Mouse (Mus musculus): Measurements from ENCODE around the gene Eif4enif1.
A peak's percentile ranks its signal among the peaks of the same experiment; 100 is the strongest.

Eif4enif1 gene

DNA sequence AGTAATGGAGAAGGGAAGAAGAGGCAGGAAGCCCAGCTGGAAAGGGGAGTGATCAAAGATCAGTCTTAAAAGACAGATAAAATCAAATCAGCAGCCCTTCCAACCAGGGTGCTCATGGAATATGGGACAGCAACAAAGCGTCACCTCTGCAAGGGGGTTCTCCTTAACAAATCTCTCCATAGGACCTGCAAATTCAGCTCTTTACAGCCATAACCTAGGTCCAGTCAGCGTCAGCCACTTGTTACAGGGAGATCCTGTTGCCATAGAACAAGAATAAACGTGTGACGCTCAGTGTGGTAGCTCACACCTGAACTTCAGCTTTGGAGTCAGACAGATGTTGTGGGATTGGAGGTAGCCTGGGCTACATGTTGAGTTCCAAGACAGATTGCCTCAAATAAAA lies 67.0 kb downstream of the Eif4enif1 start:
- DNase-seq: no peak

DNA sequence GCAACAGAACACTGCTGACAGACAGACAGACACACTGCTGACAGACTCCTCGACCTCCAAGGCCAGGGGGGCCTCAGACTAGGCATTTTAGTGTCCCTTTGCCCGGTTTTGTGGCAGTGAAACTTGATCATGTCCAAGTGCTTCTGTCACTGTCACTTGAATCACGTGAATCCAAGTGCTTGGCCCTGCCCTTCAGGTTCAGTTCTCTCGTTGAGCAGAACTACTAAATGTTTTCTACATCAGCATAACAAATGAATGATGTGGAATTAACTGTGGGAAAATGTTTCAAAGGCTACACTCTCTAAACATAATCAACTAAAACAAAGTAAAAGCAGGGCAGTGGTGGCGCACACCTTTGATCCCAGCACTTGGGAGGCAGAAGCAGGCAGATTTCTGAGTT lies 76.2 kb downstream of the Eif4enif1 start:
- no peak for DNase-seq

DNA sequence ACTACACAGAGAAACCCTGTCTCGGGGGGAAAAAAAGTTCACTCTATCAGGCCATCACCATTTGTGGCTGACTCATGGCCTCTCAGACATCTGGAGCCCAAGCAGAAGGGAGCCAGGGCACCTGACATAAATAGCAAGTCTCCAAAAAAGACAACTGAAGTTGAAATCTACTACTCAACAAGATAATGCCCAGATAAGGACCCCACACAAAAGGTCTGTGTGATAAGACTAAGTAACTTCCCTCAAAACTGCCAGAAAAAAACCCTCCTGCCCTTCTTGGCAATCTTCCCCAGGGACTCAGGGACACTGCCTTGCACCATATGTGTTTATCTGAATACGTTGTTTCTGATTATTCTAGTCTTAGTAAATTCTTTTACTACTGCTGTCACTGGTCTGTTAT lies 77.5 kb downstream of the Eif4enif1 start:
- no peak for DNase-seq

DNA sequence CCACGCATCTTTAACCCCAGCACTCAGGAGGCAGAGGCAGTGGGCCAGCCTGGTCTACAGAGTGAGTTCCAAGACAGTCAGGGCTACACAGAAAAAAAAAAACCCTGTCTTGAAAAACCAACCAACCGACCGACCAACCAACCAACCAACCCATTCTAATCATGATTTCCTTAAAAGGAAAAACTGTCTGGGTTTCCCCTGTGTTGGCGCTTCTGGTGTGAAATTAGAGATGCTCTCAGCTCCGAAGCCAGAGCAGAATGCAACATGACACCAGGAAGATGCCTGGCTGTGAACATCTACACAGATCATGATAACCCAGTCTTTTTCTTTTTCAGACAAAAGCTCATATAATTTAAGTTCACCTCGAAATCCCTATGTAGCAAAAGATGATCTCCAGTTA lies 80.7 kb downstream of the Eif4enif1 start:
- no peak for DNase-seq

DNA sequence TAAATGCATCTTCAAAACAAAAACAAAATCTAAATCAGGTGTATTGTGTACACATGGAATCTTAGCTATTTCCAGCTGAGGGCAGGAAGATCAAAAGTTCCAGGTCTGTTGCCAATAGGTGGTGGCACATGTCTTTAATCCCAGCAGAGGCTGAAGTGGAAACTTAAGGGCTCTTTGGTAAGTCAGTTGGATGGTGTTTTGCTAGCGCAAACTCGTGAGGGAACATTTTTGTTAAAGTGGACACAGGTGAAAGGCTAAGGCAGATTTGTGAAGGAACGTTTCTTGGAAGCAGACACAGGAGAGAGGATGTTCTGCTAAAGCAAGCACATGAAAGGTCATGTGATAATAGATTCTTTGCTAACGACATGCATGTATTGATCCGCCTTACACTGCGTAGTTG lies 81.5 kb downstream of the Eif4enif1 start:
- no peak for DNase-seq

DNA sequence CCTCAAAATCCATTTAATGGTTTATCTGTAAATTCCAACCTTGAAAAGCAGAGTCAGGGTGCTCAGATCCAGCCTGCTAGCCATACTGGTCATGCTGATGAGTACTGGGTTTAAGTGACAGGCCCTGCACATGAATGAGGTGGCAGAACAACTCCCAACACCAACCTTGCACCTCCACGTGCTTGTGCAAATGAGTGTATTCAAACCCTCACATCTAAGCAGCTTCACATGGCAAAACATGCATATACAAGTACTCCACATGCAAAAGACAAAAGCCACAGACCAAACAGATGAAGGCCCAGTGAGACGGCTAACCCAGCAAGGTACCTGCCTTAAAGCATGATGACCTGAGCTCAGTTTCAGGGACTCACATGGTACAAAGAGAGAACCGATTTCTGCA lies 83.7 kb downstream of the Eif4enif1 start:
- DNase-seq: peak in 1 of 2 experiments; percentile 1

DNA sequence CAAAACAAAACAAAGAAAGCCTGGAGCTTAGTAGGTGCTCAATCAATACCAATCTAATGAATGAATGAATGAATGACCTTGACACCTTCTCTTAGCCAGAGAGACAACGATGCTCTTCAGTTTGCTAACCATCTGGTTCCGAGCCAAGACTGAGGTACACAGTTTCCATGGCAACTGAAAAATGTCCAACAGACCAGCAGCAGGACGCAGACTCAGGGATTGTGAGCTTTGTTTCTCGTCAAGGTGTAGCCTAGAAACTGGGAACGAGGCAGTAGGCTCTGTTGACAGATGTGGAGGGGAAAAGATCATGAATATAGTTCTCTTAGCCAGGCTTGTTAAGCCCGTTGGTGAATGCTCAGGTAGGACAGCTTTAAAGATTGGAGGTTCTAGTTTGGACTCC lies 84.9 kb downstream of the Eif4enif1 start:
- DNase-seq: peak in 1 of 2 experiments; percentile 1

DNA sequence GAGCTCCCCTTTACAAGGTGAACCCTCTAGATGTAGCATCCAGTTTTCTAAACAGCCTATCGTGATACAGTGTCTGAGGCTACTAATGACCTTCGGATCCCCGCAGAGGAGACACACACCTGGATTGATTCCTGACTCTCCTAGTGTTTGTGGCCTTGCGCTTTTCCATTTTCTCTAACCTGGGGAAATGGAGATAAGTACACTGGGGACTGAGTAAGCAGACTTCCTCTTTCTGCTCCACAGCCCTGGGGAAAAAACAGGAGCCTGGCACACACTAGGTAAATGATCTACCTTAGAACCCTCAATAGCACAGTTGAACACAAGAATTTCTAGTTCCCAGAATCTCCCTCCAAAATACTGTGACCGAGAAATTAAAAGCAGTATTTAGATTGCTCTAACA lies 85.7 kb downstream of the Eif4enif1 start:
- peak in 1 of 2 experiments; percentile 1 for DNase-seq

DNA sequence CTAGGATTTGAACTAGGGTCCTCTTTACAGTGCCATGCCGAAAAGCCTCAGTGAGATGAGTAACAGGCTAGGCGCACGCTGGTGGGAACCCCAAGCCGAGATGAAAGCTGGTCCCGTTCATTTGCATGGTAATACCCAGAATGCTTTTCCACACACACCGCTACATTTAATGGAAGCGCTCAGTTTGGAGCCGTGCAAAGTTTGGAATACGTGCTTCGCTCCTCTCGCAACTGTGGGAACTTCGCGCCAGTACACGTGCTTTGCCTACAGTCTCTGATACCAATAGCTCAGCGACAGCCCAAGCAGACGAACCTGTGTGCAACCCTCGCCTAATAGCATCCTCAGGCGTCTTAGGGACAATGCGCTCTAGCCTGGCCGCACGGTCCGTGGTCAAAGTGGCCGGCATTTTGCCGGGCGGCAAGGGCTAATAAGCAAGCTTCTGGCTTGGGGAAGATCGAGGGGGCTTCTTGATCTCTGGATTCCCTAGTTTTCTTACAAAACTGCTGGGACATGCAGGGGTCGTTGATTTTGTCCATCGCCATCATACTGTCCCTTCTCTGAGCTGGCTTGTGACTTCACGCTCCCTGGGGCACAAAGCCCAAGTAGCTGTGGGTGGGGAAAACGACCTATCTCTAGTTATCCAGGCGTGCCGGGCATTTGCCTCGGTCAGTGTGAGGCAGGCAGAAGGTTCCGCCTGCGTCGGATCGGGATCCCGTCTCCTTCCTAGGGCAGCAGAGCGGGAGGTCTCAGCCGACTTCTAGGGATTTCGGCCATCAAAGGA lies 86.5 kb downstream of the Eif4enif1 start, which contains the start of gene Patz1:
Gene Patz1 (plus strand): TSS at position 354 of the 781 bp plus-strand sequence.
- DNase-seq: peak; percentile 43 to 53

DNA sequence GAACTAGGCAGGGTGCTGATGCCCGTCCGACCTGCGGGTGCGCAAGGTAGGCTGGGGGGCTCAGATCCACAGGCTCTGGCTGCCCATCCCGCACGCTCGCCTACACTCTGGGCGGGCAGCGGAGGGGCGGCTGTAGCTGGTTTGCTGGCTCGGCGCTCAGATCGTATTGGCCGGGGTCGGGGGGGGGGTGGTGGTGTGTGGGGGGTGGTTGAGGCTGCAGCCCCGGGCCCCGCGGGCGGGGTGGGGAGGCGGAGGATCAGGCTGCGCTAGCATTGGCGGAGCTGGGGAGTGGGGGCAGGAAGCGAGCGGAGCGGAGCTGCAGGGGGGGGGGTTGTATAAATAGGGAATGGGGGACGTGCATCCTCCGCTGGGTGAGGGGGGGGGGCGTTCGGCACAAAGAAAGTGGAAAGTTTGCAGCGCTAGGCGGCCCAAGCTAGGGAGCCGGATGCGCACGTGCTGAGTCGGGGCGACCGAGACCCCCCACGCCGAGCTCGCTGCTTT lies 87.2 kb downstream of the Eif4enif1 start:
- DNase-seq: peak in 1 of 2 experiments; percentile 83

DNA sequence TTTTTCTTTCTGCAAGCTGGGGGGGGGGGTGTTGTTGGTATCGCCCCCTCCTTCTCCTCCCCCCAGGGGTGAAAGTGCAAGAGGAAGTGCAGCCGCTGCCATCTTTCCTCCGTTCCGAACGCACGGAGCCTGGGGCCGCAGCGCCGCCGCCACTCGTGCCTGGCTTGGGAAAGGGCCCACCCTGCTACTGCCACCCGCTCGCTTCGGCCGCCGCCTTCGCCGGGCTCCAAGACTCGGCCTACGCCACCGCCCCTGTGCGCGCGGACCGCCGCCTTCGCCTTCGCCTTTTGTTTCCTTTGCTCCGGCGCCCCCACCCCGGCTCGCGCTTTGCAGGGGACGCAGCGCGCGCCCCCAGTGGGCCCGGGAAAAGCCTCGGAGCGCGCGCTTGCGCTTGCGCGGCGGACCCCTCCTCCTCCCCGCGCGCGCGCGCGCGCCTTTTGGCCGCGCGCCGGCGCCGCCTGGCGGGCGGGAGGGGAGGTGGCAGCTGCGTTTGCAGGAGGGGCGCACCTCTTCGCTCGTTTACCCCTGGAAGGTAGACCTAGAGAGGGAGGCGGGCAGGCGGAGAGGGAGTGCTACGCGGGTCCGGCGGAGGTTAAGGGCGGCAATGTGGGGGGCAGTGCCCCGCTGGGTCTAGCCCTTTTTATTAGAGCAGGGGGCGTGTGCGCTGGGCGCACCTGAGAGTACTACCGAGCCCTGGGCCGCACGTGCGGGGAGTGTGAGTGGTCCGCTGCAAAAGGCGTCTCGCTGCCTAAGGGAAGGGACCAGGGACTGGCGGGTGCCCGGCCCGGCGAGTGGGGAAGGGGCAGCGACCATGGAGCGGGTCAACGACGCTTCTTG lies 87.8 kb downstream of the Eif4enif1 start:
- peak; percentile 90 to 91 for DNase-seq

DNA sequence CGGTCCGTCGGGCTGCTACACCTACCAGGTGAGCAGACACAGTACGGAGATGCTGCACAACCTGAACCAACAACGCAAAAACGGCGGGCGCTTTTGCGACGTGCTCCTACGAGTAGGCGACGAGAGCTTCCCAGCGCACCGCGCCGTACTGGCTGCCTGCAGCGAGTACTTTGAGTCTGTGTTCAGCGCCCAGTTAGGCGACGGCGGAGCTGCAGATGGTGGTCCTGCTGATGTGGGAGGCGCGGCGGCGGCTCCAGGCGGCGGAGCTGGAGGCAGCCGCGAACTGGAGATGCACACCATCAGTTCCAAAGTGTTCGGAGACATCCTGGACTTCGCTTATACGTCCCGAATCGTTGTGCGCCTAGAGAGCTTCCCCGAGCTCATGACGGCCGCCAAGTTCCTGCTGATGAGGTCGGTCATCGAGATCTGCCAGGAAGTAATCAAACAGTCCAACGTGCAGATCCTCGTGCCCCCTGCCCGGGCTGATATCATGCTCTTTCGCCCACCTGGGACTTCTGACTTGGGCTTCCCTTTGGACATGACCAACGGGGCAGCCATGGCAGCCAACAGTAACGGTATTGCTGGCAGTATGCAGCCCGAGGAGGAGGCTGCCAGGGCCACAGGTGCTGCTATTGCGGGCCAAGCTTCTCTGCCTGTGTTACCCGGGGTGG lies 88.6 kb downstream of the Eif4enif1 start:
- peak; percentile 73 to 78 for DNase-seq

DNA sequence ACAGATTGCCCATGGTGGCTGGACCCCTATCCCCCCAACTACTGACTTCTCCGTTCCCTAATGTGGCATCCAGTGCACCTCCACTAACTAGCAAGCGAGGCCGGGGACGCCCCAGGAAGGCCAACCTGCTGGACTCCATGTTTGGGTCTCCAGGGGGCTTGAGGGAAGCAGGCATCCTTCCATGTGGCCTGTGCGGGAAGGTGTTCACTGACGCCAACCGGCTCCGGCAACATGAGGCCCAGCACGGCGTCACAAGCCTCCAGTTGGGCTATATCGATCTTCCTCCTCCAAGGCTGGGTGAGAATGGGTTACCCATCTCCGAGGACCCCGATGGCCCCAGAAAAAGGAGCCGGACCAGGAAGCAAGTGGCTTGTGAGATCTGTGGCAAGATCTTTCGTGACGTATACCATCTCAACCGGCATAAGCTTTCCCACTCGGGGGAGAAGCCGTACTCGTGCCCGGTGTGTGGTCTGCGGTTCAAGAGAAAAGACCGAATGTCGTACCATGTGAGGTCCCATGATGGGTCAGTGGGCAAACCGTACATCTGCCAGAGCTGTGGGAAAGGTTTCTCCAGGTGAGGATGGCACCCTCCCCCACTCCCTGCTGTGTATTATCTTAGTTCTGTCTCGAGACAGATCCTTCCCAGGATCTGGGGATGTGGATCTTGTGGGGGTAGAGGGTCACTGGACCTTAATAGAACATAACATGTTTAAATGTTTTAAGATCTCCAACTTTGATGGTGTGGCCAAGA lies 89.3 kb downstream of the Eif4enif1 start:
- peak; percentile 62 to 63 for DNase-seq

DNA sequence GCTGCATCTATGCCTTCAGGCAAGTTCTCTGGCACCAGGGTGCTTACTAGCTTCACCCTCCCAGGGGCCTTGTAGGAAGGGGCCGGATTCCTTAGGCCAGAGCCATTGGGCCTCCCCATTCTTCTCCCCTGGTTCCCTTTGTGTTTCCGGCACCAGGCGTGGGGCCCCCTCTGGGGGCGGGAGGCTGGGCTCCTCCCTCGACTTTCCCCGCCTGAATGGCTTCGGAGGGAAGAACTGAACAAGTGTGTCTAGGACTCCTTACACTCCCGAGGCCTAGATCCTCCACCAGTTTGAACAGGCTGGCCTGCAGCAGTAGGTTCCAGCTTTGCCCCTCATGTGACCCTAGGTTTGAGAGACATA lies 89.8 kb downstream of the Eif4enif1 start:
- DNase-seq: peak; percentile 81 to 84

DNA sequence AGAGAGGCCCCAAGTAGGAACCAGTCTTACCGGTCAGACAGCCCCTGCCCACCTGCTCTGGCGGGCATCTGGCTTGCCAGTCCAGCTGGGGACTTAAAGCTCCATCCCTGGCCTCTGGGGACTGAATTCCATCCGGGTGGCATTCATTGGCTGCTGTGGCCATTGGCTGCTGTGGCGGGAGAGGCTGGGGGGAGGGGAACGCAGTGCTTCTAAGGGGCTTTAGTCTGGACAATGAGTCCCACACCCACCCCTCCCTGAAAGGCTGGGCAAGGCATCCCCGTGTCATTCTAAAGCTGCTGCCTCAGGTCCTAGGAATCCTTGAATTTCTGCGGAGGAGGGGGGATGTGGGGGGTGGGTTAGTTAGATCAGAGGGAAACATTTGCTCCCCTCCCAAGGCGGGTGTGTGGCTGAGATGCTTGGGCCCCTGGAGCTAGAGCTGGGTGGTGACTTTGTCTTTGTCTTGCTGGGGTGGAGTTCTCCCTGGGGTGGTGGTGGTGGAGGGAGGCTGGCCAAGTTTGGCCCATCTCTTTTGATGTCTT lies 90.6 kb downstream of the Eif4enif1 start:
- peak in 1 of 2 experiments; percentile 55 for DNase-seq

DNA sequence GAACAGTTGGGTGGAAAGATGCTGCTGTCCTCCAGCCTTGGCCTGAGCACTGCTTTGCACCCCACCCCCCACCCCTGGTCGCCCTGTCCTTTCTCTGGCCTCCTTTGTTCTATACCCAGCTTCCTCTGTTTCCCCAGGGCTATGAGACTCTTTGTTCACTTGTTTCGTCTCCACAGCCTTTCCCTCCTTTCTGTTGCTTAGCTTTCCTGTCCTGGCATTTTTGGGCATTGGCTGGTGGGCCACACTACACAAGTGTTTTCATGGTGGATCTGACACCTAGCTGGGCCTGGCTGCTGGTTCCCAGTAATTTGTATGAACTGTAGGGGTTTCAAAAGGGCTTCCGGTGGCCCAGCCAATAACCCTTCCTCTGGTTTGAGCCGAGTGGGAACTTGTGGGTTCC lies 91.2 kb downstream of the Eif4enif1 start:
- DNase-seq: peak in 1 of 2 experiments; percentile 27
